Comparison of ENCODE assay signal across 25 mouse cellular contexts in the genomic region with DNA sequence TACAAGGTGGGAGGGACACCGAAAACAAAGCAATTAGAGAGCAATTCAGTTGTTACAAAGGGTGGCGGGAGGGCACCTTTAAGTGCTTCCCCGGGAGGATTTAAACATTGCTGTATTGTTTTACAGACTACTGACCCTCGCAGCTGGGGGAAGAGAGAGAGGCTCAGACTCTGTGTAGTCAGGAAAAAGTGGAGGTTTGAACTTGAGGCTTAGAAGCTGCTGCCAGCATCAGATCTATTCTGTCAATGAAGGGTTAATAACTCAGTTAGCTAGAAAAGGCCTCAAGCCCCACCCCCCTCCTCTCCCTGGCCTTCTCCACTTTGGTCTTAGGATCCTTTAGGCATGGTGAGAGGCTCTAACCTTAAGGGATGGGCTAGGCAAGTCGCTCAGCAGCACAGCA. TPM values are rescaled to one million over a fixed set of nuclear protein-coding genes. Genes with fewer than 3 reads are reported as not detected.
DNase-seq lines count a peak whose midpoint lies in the region; ATAC-seq and TF ChIP-seq lines count a peak whose summit lies in the region.
"Had no signal": no experiment of that assay in that cellular context is flagged by ENCODE, and none has a peak within 500 bp of the region (broad histone marks: within the 10 kb centered on the region; RNA-seq: fewer than 3 reads in every experiment).

No protein-coding gene starts in this region.

- H3K4me3 ChIP-seq in hindbrain, embryonic 10.5 days = no peak overlapping the region
- H3K4me3 ChIP-seq in hindbrain, embryonic 13.5 days = no peak overlapping the region
- no peak overlapping the region for H3K4me3 ChIP-seq in ES-Bruce4 (ENCODE audit: low read depth, low read length)
- no peak overlapping the region for H3K4me3 ChIP-seq in limb, embryonic 10.5 days
- H3K4me3 ChIP-seq: heart, embryonic 15.5 days; left cerebral cortex, adult 2 months had no signal

- no peak for TF ChIP-seq POLR2A in ES-Bruce4 (IDR thresholded peaks at IDR 0.05; ENCODE audit: insufficient read depth, low read length)

- H3K36me3 ChIP-seq in hindbrain, embryonic 10.5 days = no peaks in the 10 kb centered on the region
- no peaks in the 10 kb centered on the region for H3K36me3 ChIP-seq in hindbrain, embryonic 13.5 days
- no peaks in the 10 kb centered on the region for H3K36me3 ChIP-seq in ES-Bruce4 (ENCODE audit: control insufficient read depth, insufficient read depth, low read length, poor library complexity, severe bottlenecking)
- H3K36me3 ChIP-seq in limb, embryonic 10.5 days = no peaks in the 10 kb centered on the region
- H3K36me3 ChIP-seq: G1E; heart, embryonic 15.5 days had no signal

- DNase-seq in hindbrain, embryonic 10.5 days (ENCODE audit: low spot score) = peak; percentile 30
- peak; percentile 18 for DNase-seq in embryo, embryonic 10 days (ENCODE audit: low spot score)
- peak; percentile 31 for DNase-seq in limb, embryonic 10.5 days (ENCODE audit: low spot score)
- DNase-seq in cerebellum, adult 8-10 months = no peak
- DNase-seq: adrenal gland, postnatal 10 days; cerebellum, adult 9-10 months; gastrocnemius, postnatal 36 days; heart, postnatal 36 days; kidney, adult 18-20 months; layer of hippocampus, adult 9-11 months; left cerebral cortex, postnatal 4 days; lung, postnatal 4 days; right cerebral cortex, postnatal 25 days; spleen, adult 18-20 months had no signal

- 0 out of 2 replicates have a peak, but pooled peaks have one; percentile 22 for TF ChIP-seq EP300 in ES-Bruce4 (IDR thresholded peaks at IDR 0.05; ENCODE audit: insufficient read depth, low read depth, low read length)

- no peak for TF ChIP-seq CTCF in ES-Bruce4 (IDR thresholded peaks at IDR 0.05; ENCODE audit: low read depth, low read length)

- H3K9me3 ChIP-seq in hindbrain, embryonic 10.5 days = peaks cover 7% of the 10 kb centered on the region; the same call in 1 of the 2 replicates
- no peaks in the 10 kb centered on the region for H3K9me3 ChIP-seq in hindbrain, embryonic 13.5 days
- peaks cover 7% of the 10 kb centered on the region; the same call in 1 of the 2 replicates for H3K9me3 ChIP-seq in ES-Bruce4 (replicated peaks; ENCODE audit: control insufficient read depth, insufficient read depth, low read length, poor library complexity, severe bottlenecking)
- H3K9me3 ChIP-seq in limb, embryonic 10.5 days (replicated peaks) = no peaks in the 10 kb centered on the region
- H3K9me3 ChIP-seq: heart, embryonic 15.5 days had no signal

- H3K27ac ChIP-seq in hindbrain, embryonic 10.5 days = no peak overlapping the region
- no peak overlapping the region for H3K27ac ChIP-seq in hindbrain, embryonic 13.5 days
- no peak overlapping the region for H3K27ac ChIP-seq in ES-Bruce4 (ENCODE audit: insufficient read depth, low read length)
- H3K27ac ChIP-seq in limb, embryonic 10.5 days = no peak overlapping the region
- H3K27ac ChIP-seq: heart, embryonic 15.5 days; hindbrain, postnatal 0 days; left cerebral cortex, adult 2 months had no signal

- peaks cover 38% of the 10 kb centered on the region for H3K4me1 ChIP-seq in hindbrain, embryonic 10.5 days (replicated peaks)
- peaks cover 26% of the 10 kb centered on the region for H3K4me1 ChIP-seq in hindbrain, embryonic 13.5 days (replicated peaks)
- peaks cover 1% of the 10 kb centered on the region for H3K4me1 ChIP-seq in ES-Bruce4 (ENCODE audit: control insufficient read depth, insufficient read depth, low read length)
- peaks cover 44% of the 10 kb centered on the region for H3K4me1 ChIP-seq in limb, embryonic 10.5 days

- peaks cover 92% of the 10 kb centered on the region for H3K27me3 ChIP-seq in hindbrain, embryonic 10.5 days (ENCODE audit: insufficient read depth, poor library complexity, severe bottlenecking)
- H3K27me3 ChIP-seq in hindbrain, embryonic 13.5 days = peaks cover 85% of the 10 kb centered on the region
- no peaks in the 10 kb centered on the region; the same call in 1 of the 2 replicates for H3K27me3 ChIP-seq in ES-Bruce4 (ENCODE audit: control insufficient read depth, insufficient read depth, low read length, poor library complexity, severe bottlenecking)
- H3K27me3 ChIP-seq in limb, embryonic 10.5 days (ENCODE audit: low read depth, poor library complexity, severe bottlenecking) = peaks cover 78% of the 10 kb centered on the region
- H3K27me3 ChIP-seq: Patski had no signal

- no peak for ATAC-seq in hindbrain, embryonic 13.5 days (ENCODE audit: low FRiP score)
- no peak for ATAC-seq in granulocyte monocyte progenitor cell, adult 5-6 weeks (replicated peaks; ENCODE audit: poor library complexity, severe bottlenecking)
- ATAC-seq: CD4-positive, CD25-positive, alpha-beta regulatory T cell, adult 4 months; forebrain, embryonic 16.5 days; hindbrain, postnatal 0 days; Patski had no signal

- no peak overlapping the region for H3K9ac ChIP-seq in hindbrain, embryonic 13.5 days
- H3K9ac ChIP-seq in ES-Bruce4 (ENCODE audit: low read depth, poor library complexity, severe bottlenecking) = no peak overlapping the region
- H3K9ac ChIP-seq: heart, embryonic 15.5 days had no signal

- no peak overlapping the region for H3K4me2 ChIP-seq in hindbrain, embryonic 13.5 days
- H3K4me2 ChIP-seq: heart, embryonic 15.5 days had no signal

- 5% methylated on average over 5 of the region's 5 CpGs for WGBS in hindbrain, embryonic 10.5 days
- 8% methylated on average over 5 of the region's 5 CpGs for WGBS in hindbrain, embryonic 13.5 days
- WGBS in limb, embryonic 10.5 days = 5% methylated on average over 5 of the region's 5 CpGs

RNA-seq across cellular contexts. Expression of gene Flt1, which starts 24.2 kb away (rescaled TPM):
- polyA plus RNA-seq in hindbrain, embryonic 10.5 days (2016; fragmentation: Nextera tagmentation; extraction: Ambion mirVana) = 11.8 and 13.0 TPM in 2 replicates
- 11.1 and 12.0 TPM in 2 replicates for polyA plus RNA-seq in hindbrain, embryonic 13.5 days (2015; fragmentation: Nextera tagmentation; extraction: Ambion mirVana)
- polyA plus RNA-seq in ES-Bruce4 (2011; ENCODE audit: insufficient read depth, insufficient read length, low read depth, missing spikeins) = 23.4 and 25.8 TPM in 2 replicates
- 11.8 and 12.1 TPM in 2 replicates for polyA plus RNA-seq in limb, embryonic 10.5 days (2016; fragmentation: Nextera tagmentation; extraction: Ambion mirVana)
- total RNA-seq in granulocyte monocyte progenitor cell, adult 5-6 weeks (2014; fragmentation: Nextera tagmentation) = 0.75 and 3.4 TPM in 2 replicates
- total RNA-seq in granulocyte monocyte progenitor cell, adult 5-6 weeks (2017) = 3.7 TPM in 2 replicates
- total RNA-seq: megakaryocyte-erythroid progenitor cell, adult 5-6 weeks had no signal
